Mouse (Mus musculus) testis, adult 2 months (tissue): ENCODE measurements around the gene Mylip. TPM values are rescaled to one million over a fixed set of nuclear protein-coding genes. Genes with fewer than 3 reads are reported as not detected.

Experiments used
- H3K27ac ChIP-seq: fragments of 200-500 bp; 2 replicates; pipeline ENCODE4 v1.5.1; 2012; ENCODE audit warnings: low read depth, low read length; ENCODE audit not compliant: control insufficient read depth, insufficient read depth
- H3K27me3 ChIP-seq: fragments of 200-500 bp; 2 replicates; pipeline ENCODE4 v1.6.1; 2012; ENCODE audit warnings: mild to moderate bottlenecking, low read length, moderate library complexity; ENCODE audit not compliant: control insufficient read depth, insufficient read depth
- H3K36me3 ChIP-seq: fragments of 200-500 bp; 2 replicates; pipeline ENCODE4 v1.6.1; 2012; ENCODE audit warnings: mild to moderate bottlenecking, low read length; ENCODE audit not compliant: control insufficient read depth, insufficient read depth
- H3K4me1 ChIP-seq: fragments of 200-500 bp; 2 replicates; pipeline ENCODE4 v1.6.1; 2012; ENCODE audit warnings: low read length; ENCODE audit not compliant: control insufficient read depth, insufficient read depth
- H3K4me3 ChIP-seq: fragments of 200-500 bp; 2 replicates; pipeline ENCODE4 v1.5.1; 2012; ENCODE audit warnings: low read depth, mild to moderate bottlenecking, low read length, moderate library complexity, mixed read lengths; ENCODE audit not compliant: control insufficient read depth
- CTCF ChIP-seq: fragments of 200-500 bp; IDR thresholded peaks from 2 replicates; pipeline ENCODE4 v1.5.1; 2012; ENCODE audit warnings: low read depth, mild to moderate bottlenecking, inconsistent platforms, low read length, moderate library complexity; ENCODE audit not compliant: control insufficient read depth, insufficient read depth, insufficient replicate concordance
- POLR2A ChIP-seq: fragments of 200-500 bp; IDR thresholded peaks from 2 replicates; pipeline ENCODE4 v1.6.1; 2012; ENCODE audit warnings: low read depth, mild to moderate bottlenecking, inconsistent platforms, low read length, moderate library complexity; ENCODE audit not compliant: control insufficient read depth
- polyA plus RNA-seq: library from polyadenylated mRNA; depleted of rRNA; stranded (reverse); fragments of >200 nt; gene quantifications from 2 replicates; pipeline ENCODE4 v1.2.3, GENCODE M21; 2012

Mylip gene
- polyA plus RNA-seq, 1 experiment: 1.2 TPM

DNA sequence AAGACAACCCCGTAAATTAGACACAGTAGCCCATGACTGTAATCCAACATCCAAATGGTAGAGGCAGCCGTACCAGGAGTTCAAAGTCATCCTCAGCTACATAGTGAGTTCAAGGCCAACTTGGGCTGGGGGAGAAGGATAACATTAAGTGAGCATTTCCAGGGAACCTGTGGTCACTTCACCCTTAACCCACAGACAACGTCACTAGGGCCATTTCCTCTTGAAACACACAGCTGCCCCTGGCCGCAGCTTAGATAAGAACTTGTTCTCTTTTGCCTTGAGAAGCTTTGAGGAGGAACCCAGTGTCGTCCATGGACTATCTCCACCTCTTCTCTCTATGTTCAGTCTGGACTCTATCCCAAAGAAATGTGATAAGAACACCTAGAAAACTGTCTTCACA is 31.3 kb upstream of the Mylip start:
- Histone ChIP-seq H3K27ac (no peak overlapping the region), H3K27me3 (no peaks in the 10 kb centered on the region), H3K36me3 (no peaks in the 10 kb centered on the region), H3K4me1 (no peaks in the 10 kb centered on the region), H3K4me3 (no peak overlapping the region)
- TF ChIP-seq POLR2A: no peak
- no peak for TF ChIP-seq CTCF

DNA sequence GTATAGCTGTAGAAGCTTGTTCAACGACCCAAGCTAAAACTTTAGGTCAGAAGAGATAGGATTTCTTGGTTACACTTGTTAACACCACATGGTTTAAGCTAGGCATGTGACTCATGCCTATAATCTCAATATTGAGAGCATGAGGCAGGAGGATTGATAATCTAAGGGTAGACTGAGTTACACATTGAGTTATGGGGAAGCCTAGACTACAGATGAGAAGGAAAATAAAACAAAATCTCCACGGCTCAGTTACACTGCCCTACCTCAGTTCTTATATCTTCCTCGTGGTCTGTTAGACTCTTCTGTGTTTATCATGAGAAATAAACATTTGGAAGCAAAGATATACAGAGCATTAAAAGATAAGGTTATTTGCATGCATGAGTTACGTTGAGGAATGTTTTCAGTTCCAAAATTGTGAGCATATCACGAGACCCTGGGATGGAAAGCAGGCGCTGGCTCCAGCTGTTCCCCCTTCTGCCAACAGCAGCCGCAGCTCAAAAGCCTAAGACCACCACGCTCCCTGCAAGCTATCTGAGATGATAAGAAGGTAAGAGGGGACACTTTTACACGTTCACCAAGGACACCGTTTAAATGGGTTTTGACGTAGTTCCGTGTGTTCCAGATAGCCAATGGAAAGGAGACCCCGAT is 30.7 kb upstream of the Mylip start:
- H3K36me3 ChIP-seq: no peaks in the 10 kb centered on the region
- TF ChIP-seq CTCF: no peak
- TF ChIP-seq POLR2A: no peak
- H3K27ac ChIP-seq: no peak overlapping the region
- no peaks in the 10 kb centered on the region for H3K27me3 ChIP-seq
- no peaks in the 10 kb centered on the region for H3K4me1 ChIP-seq
- no peak overlapping the region for H3K4me3 ChIP-seq

DNA sequence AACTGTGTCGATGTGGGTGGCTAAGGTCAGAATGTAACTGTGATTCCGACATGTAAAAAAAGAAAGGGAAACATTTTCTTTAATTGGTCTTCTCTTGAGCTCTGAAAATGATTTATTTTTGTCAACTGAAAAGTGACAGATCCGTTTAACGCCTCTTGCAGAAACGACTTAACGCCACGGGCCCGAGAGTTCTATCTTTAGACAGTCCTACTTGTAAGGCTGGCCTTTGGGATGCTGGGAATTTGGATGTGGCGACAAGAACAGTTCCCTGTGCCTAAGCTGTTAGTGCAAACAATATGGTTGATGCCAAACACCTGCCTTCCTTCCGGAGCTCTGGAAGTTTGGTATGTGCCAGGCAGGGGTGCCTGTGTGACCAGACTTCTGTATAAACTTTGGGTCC is 23.8 kb upstream of the Mylip start:
- TF ChIP-seq POLR2A (no peak), CTCF (no peak)
- Histone ChIP-seq H3K4me3 (no peak overlapping the region), H3K27ac (no peak overlapping the region), H3K27me3 (no peaks in the 10 kb centered on the region), H3K36me3 (no peaks in the 10 kb centered on the region), H3K4me1 (no peaks in the 10 kb centered on the region)

DNA sequence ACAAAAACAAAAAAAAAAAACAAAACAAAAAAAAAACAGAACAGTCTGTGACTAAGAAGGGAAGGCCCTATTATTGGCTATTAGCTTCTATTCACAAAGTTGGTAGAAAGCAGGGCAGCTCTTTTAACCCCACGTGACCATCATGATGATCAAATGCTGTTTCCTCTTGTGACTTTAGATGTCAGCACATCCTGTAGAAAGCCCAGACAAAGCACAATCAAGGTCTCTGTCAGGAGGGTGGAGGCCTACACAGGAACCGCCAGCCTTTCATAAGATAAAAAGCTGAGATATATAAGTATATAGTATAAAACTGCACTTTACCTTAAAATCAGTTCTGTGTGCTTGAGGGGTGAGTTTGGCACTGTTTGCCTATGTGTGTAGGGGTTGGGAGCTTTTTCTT is 17.9 kb upstream of the Mylip start:
- Histone ChIP-seq H3K27me3 (no peaks in the 10 kb centered on the region), H3K27ac (no peak overlapping the region), H3K36me3 (no peaks in the 10 kb centered on the region), H3K4me1 (no peaks in the 10 kb centered on the region), H3K4me3 (no peak overlapping the region)
- TF ChIP-seq POLR2A (no peak), CTCF (no peak)

DNA sequence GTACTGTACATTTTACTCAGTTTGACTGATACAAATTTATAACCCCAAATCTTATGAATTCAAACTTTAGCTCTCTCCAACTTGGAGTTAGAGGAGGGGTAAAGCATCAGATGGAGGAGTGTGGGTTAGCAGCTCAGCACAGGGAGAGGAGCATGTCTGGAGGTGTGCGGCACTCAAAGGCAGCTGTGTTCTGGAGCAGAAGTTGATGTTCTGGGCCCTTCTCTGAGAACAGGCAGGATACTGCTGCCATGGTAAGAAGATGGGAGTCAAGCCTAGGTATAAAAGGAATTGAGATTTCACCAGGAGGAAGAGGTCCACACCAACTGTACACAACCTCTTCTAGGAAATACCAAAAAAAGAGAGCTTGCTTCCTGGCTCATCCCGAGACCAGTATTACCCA is 17.1 kb upstream of the Mylip start:
- H3K4me3 ChIP-seq: no peak overlapping the region
- H3K4me1 ChIP-seq: no peaks in the 10 kb centered on the region
- H3K27me3 ChIP-seq: no peaks in the 10 kb centered on the region
- no peaks in the 10 kb centered on the region for H3K36me3 ChIP-seq
- no peak overlapping the region for H3K27ac ChIP-seq
- TF ChIP-seq POLR2A (no peak), CTCF (no peak)

DNA sequence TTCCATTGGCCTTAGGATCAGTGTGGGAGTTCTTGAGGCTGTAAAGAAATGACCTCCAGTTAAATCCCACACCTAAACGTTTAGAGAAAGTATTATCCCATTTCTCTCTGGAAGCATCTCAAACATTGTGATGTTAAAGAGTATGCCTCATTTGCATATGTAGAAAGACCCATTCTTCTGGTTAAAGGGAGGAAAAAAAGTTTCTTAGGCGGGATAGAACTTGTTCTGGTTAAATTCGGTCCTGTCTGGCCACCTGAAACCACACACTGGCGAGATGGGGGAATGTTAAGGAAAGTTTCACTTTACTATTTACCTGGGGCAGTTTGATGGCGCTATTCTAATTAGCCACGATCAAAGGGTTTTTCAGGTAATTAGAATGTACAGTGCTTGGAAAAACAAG is 14.7 kb upstream of the Mylip start:
- Histone ChIP-seq H3K4me1 (no peaks in the 10 kb centered on the region), H3K27ac (no peak overlapping the region), H3K36me3 (no peaks in the 10 kb centered on the region), H3K27me3 (no peaks in the 10 kb centered on the region), H3K4me3 (no peak overlapping the region)
- no peak for TF ChIP-seq CTCF
- TF ChIP-seq POLR2A: no peak

DNA sequence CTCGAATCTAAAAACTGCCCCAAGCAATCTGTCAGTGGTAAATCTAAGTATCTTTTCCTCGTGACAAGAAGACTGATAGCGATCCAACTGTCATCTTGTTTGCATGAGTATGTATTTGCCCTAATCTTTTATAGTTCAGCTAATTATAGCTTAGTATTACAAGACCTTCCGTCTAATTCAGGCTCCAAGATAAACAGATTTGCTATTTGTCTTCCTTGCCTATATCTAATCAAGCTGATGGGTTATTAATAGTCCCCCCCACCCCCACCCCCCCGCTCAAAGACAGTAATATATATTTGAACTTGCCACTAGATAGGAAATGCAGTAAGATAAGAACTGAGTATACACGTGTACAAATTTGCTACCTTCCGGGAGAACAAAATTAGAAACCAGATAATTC is 7.3 kb upstream of the Mylip start:
- Histone ChIP-seq H3K4me3 (no peak overlapping the region), H3K36me3 (no peaks in the 10 kb centered on the region), H3K27ac (no peak overlapping the region), H3K27me3 (no peaks in the 10 kb centered on the region), H3K4me1 (no peaks in the 10 kb centered on the region)
- TF ChIP-seq POLR2A (no peak), CTCF (no peak)

DNA sequence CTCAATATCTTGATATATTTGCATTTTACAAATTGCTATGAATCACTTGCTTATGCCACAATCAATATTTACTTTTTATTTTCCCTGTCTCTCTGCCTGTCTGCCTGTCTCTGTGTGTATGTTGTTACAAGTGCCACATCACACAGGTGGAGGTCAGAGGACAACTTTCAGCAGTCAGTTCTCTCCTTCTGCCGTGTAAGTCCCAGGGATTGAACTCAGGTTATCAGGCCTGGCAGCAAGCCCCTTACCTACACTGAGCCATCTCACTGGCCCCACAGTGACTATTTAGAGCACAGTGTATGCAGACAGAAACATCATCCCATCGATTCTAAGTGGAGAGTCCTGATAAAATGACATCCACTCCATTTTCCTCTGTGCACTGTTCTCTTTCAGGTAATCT is 4.9 kb upstream of the Mylip start:
- H3K36me3 ChIP-seq: no peaks in the 10 kb centered on the region
- no peak overlapping the region for H3K4me3 ChIP-seq
- no peaks in the 10 kb centered on the region; the same call in 1 of the 2 replicates for H3K4me1 ChIP-seq
- TF ChIP-seq CTCF (no peak), POLR2A (no peak)
- H3K27me3 ChIP-seq: no peaks in the 10 kb centered on the region
- no peak overlapping the region for H3K27ac ChIP-seq
